Mouse (Mus musculus): ENCODE measurements around the gene Tmem177. TPM values are rescaled to one million over a fixed set of nuclear protein-coding genes. Genes with fewer than 3 reads are reported as not detected.

Tmem177 gene
- polyA plus RNA-seq (2012; rRNA removed), result 3.5 and 3.6 TPM in 2 replicates

GRCm38 (mm10) chr1:119912953-119913814, at the start of gene Tmem177:
Tmem177 (minus strand) TSS chr1:119913208.

Other genes with a start within 250 kb of the Tmem177 start
- gene Ptpn4, start 75.6 kb downstream of the Tmem177 start, polyA plus RNA-seq (2012; rRNA removed), result 1.5 and 3.5 TPM in 2 replicates
- not detected in 2 replicates for gene Cfap221, start 84.0 kb upstream of the Tmem177 start, polyA plus RNA-seq (2012; rRNA removed)
- 0.28 and 0.44 TPM in 2 replicates for gene Sctr, start 93.7 kb upstream of the Tmem177 start, polyA plus RNA-seq (2012; rRNA removed)
- gene Tmem37, start 160.9 kb upstream of the Tmem177 start, polyA plus RNA-seq (2012; rRNA removed), result 104 and 192 TPM in 2 replicates
- 281 and 308 TPM in 2 replicates for gene Dbi, start 207.9 kb upstream of the Tmem177 start, polyA plus RNA-seq (2012; rRNA removed)
- gene 3110009E18Rik, start 208.0 kb upstream of the Tmem177 start, polyA plus RNA-seq (2012; rRNA removed), result 0.67 and 1.0 TPM in 2 replicates